10 mouse cellular contexts compared by ENCODE assay signal in genomic region chr11:22777531-22777930, GRCm38 (mm10).
A peak's percentile ranks its signal among the peaks of the same experiment; 100 is the strongest.
DNase-seq lines count a peak whose midpoint lies in the region; ATAC-seq lines count a peak whose summit lies in the region.
"Had no signal": no experiment of that assay in that cellular context is flagged by ENCODE, and none has a peak within 500 bp of the region (broad histone marks: within the 10 kb centered on the region; RNA-seq: fewer than 3 reads in every experiment).

No protein-coding gene starts in this region.

- ATAC-seq in common myeloid progenitor, adult 5-6 weeks (replicated peaks; ENCODE audit: low read depth, poor library complexity, severe bottlenecking) = 0 out of 2 replicates have a peak, but pooled peaks have one; percentile 20
- ATAC-seq: intestine, embryonic 16.5 days had no signal

- DNase-seq in heart, adult 11 months = peak; percentile 73
- no peak for DNase-seq in heart, adult 18-20 months
- DNase-seq in lung, postnatal 36 days = peak; percentile 50
- no peak for DNase-seq in lung, adult 18-20 months
- peak; percentile 67 for DNase-seq in thymus, postnatal 25 days
- DNase-seq in layer of hippocampus, postnatal 25 days (ENCODE audit: extremely low spot score in 1 of 2, low spot score in 1 of 2) = no peak
- no peak for DNase-seq in T-cell, adult 2 months (ENCODE audit: low spot score)
- DNase-seq: lung, postnatal 14 days had no signal

Comparison
In these comparisons a context has a peak if more than half of its experiments do, and no peak if none do; other contexts are left out.
1. DNase-seq: peak in heart, adult 11 months (single experiment), lung, postnatal 36 days (single experiment) and thymus, postnatal 25 days (single experiment); none in heart, adult 18-20 months (0 of 2), lung, adult 18-20 months (0 of 2), layer of hippocampus, postnatal 25 days (0 of 2) and T-cell, adult 2 months (single experiment).